Mouse (Mus musculus) small intestine, adult 2 months (tissue): ENCODE measurements around the gene Pygb.

Experiments
- CTCF ChIP-seq: fragments of 200-500 bp; IDR thresholded peaks from 2 replicates; pipeline ENCODE4 v1.5.1; 2012; ENCODE audit warnings: low read depth, mild to moderate bottlenecking, control low read depth, inconsistent platforms, low read length, moderate library complexity, mixed read lengths; ENCODE audit not compliant: insufficient replicate concordance, insufficient read length; ENCODE audit errors: extremely low read depth
- POLR2A ChIP-seq: fragments of 200-500 bp; IDR thresholded peaks from 2 replicates; pipeline ENCODE4 v1.6.1; 2012; ENCODE audit warnings: low read depth, mild to moderate bottlenecking, control low read depth, inconsistent platforms, low read length, moderate library complexity

- no peak for TF ChIP-seq CTCF
- no peak for TF ChIP-seq POLR2A
Measured at GRCm38 (mm10) chr2:150818742-150819141, 32.2 kb downstream of the Pygb start.
